Mouse (Mus musculus) left cerebral cortex, postnatal 36 days (tissue): ENCODE results near the gene Slc2a10. TPM values are rescaled to one million over a fixed set of nuclear protein-coding genes. Genes with fewer than 3 reads are reported as not detected.

Experiments
- DNase-seq, 2 experiments: peaks; one replicate each; pipeline ENCODE4 v3.0.0; 2021 to 2022; ENCODE audit warnings: low spot score in 2 of 2, mixed read lengths in 1 of 2
- intact Hi-C: fragments of 180-260 bp; cut with DNase I; formaldehyde crosslinking; loops from one replicate; pipeline ENCODE4 v1.15.1; 2025
- total RNA-seq, 2 experiments: library from RNA; stranded (reverse); gene quantifications; 2 replicates each; pipeline ENCODE4 v1.2.3; 2021

Gene Slc2a10
- total RNA-seq: under 1 TPM; 0.54 to 0.88 TPM

GRCm38 (mm10) chr2:165503259-165504203 is at the start of gene Slc2a10:
Gene Slc2a10 (plus strand): TSS chr2:165503787.
- intact Hi-C loops: no loop called here
- DNase-seq: no peak

GRCm38 (mm10) chr2:165456710-165457109 is 46.9 kb upstream of the Slc2a10 start:
- intact Hi-C loops: no loop called here
- DNase-seq: no peak

GRCm38 (mm10) chr2:165458189-165458588 is 45.4 kb upstream of the Slc2a10 start:
- intact Hi-C loops: no loop called here
- DNase-seq: no peak

GRCm38 (mm10) chr2:165459663-165460062 is 43.9 kb upstream of the Slc2a10 start:
- intact Hi-C loops: no loop called here
- DNase-seq: no peak

GRCm38 (mm10) chr2:165467824-165468452 is 35.6 kb upstream of the Slc2a10 start:
- intact Hi-C loops: no loop called here
- no peak for DNase-seq

- DNase-seq: no peak
- intact Hi-C loops: no loop called here
Measured at GRCm38 (mm10) chr2:165470167-165470566, 33.4 kb upstream of the Slc2a10 start.

- no peak for DNase-seq
- intact Hi-C loops: no loop called here
Measured at GRCm38 (mm10) chr2:165471943-165472342, 31.6 kb upstream of the Slc2a10 start.

GRCm38 (mm10) chr2:165473003-165473402 is 30.6 kb upstream of the Slc2a10 start, which contains the start of gene Slc13a3:
Gene Slc13a3 (minus strand): TSS chr2:165473230.
- no peak for DNase-seq
- intact Hi-C loops: no loop called here

GRCm38 (mm10) chr2:165475412-165475811 is 28.2 kb upstream of the Slc2a10 start:
- DNase-seq: no peak
- intact Hi-C loops: no loop called here

- no peak for DNase-seq
- intact Hi-C loops: no loop called here
Measured at GRCm38 (mm10) chr2:165475850-165476249, 27.7 kb upstream of the Slc2a10 start.

GRCm38 (mm10) chr2:165482003-165482402 is 21.6 kb upstream of the Slc2a10 start:
- intact Hi-C loops: loop anchor here (10.0 kb wide), 1 partner anchor 407 kb away; no protein-coding TSS in a partner anchor
- no peak for DNase-seq

GRCm38 (mm10) chr2:165484152-165484551 is 19.4 kb upstream of the Slc2a10 start:
- intact Hi-C loops: loop anchor here (10.0 kb wide), 1 partner anchor 409 kb away; no protein-coding TSS in a partner anchor
- no peak for DNase-seq

GRCm38 (mm10) chr2:165485826-165486225 is 17.8 kb upstream of the Slc2a10 start:
- no peak for DNase-seq
- intact Hi-C loops: loop anchor here (10.0 kb wide), 1 partner anchor 411 kb away; no protein-coding TSS in a partner anchor

GRCm38 (mm10) chr2:165486401-165486800 is 17.2 kb upstream of the Slc2a10 start:
- no peak for DNase-seq
- intact Hi-C loops: loop anchor here (10.0 kb wide), 1 partner anchor 412 kb away; no protein-coding TSS in a partner anchor

GRCm38 (mm10) chr2:165486881-165487535 is 16.6 kb upstream of the Slc2a10 start:
- intact Hi-C loops: loop anchor here (1.0 to 10.0 kb wide), 2 partner anchors 96 to 412 kb away; no protein-coding TSS in a partner anchor
- peak; percentile 45 to 50 for DNase-seq

GRCm38 (mm10) chr2:165492648-165493553 is 10.7 kb upstream of the Slc2a10 start, which contains the start of gene Trp53rka:
Gene Trp53rka (minus strand): TSS chr2:165493324.
- peak; percentile 85 to 87 for DNase-seq
- intact Hi-C loops: loop anchor here (2.0 kb wide), 1 partner anchor 1300 kb away; the partner anchor contains the start of gene Trp53rkb

GRCm38 (mm10) chr2:165493587-165494210 is 9.9 kb upstream of the Slc2a10 start:
- intact Hi-C loops: loop anchor here (2.0 kb wide), 1 partner anchor 1299 kb away; the partner anchor contains the start of gene Trp53rkb

GRCm38 (mm10) chr2:165494495-165494894 is 9.1 kb upstream of the Slc2a10 start:
- intact Hi-C loops: no loop called here
- no peak for DNase-seq

More at GRCm38 (mm10) chr2:165493587-165494210, 9.9 kb upstream of the Slc2a10 start:
- DNase-seq: peak; percentile 41 to 47
